Mouse (Mus musculus): ENCODE results near the gene Arhgap15.

The Arhgap15 gene

DNA sequence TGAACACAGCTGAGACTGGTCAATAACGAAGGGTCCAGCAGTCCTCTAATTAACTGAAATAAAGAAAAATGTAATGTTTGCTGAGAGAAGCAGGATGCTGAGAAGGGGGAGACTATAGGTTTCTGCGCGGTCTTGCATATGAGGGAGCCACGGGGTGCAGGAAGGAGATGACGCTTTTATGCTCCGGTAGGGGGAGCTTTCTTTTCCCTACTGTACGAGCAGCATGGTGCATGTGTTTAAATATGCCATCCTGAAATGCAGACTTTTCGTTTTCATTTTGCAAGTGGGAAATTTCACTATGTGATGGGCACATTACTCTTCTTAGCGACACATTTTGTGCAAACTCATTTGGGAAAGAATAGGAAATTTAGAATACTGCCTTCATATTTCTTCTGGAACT lies 442.1 kb downstream of the Arhgap15 start:
- DNase-seq (ENCODE audit: low spot score), result no peak

DNA sequence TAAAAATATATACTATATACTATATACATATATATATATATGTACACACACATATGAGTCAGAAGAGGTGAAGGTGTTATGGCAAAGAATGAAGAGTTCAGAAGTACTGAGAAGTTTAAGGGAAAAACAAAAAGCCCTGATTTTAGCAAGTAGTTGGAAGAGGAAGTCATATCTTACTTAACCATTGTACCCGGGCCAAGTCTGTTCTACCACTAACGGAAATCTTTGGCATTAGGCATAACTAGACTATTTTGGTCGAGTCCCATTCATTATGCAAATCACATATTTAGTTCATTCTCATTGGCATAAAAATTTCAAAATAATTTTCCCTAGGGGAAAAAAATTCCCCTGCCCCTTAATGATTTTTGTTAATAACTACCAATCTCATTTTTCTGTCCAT lies 443.4 kb downstream of the Arhgap15 start:
- DNase-seq (ENCODE audit: low spot score), result no peak

DNA sequence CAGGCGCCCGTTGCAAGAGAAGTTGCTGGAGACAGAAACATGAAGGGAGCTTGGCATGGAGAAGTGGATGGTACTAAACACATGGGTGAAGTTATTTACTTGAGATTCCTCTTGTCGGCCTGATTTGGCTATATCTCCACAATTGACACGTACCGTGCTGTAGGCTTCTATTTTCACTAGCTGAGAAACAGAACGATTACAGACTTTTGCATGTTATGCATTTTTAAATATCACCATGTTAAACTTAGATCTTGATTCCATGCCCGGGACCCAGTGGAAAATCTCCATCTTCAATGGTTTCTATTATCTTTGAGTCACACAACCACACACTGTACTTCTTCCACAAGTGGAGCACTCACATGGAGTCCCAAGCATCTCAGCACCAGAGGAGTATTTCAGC lies 466.9 kb downstream of the Arhgap15 start:
- no peak for DNase-seq (ENCODE audit: low spot score)

DNA sequence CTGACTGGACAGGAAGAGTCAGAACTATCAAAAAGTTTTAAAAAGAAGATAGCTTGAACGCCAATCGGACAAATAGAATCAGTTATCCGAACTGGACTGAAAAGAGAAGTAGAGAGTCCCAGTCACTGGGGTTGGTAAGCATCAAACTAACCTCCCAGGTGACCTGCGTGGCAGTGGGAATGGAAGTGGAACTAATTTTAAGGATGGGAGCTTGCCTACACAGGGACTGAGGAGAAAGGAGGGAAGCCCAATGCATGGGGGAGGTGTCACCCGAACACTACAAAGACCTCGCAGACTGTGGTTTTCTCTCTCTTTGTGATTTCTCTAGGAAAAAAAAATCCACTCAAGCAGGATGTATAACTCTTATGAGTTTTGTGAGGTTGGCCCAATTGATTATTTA lies 469.2 kb downstream of the Arhgap15 start:
- no peak for DNase-seq (ENCODE audit: low spot score)

DNA sequence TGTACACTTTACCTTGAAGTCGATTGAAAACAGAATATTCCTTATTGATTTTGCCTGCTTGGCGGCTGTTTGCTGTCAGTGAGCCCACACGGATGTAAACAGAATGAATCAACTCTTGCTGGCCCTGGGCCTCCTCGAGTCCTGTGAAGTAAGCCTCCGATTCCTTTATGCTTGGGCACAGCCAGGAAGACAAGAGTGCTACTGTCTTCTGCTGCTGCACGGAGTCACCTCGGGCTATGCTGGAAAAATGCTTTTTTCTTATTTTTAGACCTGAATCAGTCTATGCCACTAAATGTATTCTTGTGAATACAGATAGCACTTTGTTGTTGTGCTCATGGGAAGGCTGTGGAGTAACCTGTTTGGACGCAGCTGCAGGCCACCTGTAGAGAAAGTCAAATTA lies 469.7 kb downstream of the Arhgap15 start:
- no peak for DNase-seq (ENCODE audit: low spot score)

DNA sequence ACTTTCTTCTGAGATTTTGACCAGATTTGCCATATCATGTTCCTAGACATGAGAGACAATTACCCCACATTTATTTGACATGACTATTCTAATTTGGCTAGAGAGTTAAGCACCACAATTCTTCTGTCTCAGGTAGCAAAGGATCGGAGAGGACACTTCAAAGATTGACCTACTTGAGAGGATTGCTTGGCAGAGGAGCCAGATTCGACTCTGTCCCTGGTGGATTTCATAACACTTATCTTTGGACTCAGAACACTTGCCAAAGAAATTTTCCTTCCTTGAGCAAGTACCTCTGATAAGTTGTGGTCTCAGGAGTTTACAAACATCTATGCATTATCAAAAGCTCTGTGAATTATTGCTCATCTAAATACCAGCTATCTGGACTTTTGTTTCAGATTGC lies 473.1 kb downstream of the Arhgap15 start:
- DNase-seq (ENCODE audit: low spot score), result no peak

DNA sequence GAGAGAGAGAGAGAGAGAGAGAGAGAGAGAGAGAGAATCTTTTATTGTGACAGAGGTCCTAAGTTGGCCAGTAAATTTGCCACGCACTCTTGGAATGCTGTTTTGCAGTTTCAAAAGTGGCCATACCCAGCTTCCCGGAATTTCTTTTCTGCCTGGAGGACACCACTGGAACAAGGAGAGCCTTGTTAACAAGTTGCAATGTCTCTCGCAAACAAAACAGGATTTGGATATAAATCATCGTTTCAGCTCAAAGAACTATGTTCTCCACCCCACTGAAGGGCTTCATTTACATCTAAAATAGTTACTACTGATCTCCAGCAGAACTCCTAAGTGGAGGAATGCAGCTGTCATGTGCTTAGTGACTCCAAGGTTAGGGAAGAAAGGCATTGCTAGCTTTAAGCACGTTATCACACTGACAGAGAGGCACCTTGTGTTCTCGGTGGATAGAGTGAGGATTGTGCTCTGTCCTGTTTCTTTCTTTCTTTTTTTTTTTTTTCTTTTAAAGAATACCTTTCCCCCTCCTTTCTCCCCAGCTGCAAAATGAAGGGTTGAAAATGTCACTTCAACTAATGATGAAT lies 473.6 kb downstream of the Arhgap15 start:
- DNase-seq (ENCODE audit: low spot score), result no peak

DNA sequence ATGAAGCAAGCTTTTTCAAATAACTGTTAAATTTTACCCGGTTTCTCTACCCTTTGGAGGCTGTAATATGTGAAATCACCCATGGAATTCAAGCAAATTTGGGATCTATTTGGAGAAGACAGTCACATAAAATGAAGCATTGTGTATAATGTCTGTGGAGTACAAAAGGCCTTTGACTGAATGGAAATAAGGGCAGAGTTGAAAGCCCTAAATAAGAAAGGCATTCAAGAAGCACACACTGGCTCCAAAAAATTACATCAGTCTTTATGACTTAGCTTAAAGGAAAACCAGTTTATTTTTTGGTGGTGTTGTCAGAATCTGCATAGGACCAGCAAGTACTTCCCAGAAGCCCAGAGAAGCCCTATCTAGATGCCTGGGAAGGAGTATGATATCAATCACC lies 486.2 kb downstream of the Arhgap15 start:
- DNase-seq (ENCODE audit: low spot score), result no peak

DNA sequence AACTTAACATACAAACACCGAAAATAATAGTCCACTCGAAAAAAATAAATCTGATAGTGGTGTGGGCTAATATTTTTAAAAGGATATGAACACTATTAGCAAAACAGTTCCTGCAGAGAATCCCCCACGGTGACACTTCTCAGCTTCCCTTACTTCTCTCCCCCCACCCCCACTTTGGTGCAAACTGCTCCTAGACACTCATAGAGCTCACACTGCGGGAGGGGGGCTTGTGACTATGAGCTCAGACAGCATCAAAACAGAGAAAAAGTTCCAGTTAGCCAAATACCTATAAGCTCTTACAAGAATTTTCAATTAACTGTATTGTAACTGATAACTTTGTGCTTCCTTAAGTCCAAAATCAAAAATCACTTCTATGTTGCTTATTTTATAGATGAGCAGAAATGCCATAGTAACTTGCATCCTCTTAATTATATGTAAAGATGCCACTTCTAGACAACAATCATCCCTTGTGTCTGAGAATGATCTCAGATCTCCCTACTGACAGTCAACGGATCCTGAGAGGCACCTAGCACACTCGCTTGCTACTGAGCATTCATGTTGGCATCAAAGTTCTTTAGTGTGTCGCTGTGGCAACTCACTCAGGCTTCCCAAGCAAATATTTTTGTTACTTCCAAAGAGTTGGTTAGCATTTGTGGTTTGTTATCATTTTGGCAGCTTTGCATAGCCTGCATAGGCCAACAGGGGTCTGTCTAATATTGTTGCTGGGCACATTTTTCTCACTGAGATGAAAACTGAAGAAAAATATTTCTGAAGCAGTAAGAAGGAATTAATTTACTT lies 493.2 kb downstream of the Arhgap15 start:
- no peak for DNase-seq (ENCODE audit: low spot score)

DNA sequence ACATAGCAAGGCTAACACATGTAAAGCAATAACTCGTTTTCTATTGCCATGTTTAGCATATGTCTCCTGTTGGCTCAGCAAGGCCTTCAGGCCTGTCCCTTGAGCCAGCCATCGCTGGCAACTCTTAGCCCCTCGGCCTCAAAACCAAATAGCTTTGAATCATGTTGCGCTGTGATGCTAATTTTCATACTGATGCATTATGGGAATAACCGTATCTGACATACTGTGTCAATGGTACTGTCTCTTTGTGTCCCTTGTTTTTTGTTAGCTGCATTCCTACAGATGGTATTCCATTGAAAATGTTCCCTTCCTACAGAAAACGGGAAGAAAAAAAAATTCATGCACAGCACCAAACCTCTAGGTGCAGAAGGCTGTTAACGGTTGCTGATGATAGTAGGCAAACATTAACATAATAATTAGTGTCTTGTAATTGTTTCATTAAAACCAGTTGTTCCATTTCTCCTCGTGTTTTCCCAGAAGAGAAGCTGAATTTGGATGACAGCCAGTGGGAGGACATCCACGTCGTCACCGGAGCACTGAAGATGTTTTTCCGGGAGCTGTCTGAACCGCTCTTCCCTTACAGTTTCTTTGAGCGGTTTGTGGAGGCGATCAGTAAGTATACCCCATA lies 494.1 kb downstream of the Arhgap15 start:
- no peak for DNase-seq (ENCODE audit: low spot score)

DNA sequence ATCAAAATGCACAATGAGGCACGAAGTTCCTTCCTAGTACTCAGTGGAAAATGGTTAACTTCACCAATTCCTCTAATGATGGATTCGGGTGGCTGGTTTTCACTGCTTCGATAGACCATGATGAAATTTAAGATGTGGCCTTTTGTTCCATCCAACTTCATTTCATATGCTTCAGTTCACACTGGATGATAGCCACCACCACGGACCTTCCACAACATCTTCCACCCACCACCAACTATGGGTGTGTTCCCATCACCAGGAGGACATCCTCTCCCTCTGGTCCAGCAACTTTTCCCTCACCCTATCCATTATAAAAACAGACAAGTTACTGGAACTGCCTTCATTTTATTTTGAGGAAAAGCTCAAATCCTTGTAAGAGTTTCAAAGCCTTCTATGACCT lies 506.7 kb downstream of the Arhgap15 start:
- DNase-seq (ENCODE audit: low spot score), result no peak

DNA sequence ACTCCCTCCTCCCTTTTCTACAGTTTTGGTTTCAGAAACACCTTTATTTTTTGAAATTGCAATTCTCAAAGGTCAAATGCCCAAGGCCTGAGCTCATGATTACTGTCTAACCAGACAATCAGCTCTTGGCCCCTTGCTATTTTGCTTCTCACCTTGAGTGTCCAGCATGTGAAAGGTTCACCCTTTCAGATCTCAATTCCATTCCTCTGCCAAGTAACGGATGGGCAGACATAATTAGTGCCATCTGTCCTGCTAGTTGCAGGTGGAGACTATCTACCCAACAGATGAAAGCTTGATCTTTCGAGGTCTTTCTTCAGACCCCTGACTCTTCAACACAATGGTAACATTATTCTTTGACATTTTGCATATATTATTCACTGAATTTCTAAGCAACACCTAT lies 509.3 kb downstream of the Arhgap15 start:
- DNase-seq (ENCODE audit: low spot score), result no peak

DNA sequence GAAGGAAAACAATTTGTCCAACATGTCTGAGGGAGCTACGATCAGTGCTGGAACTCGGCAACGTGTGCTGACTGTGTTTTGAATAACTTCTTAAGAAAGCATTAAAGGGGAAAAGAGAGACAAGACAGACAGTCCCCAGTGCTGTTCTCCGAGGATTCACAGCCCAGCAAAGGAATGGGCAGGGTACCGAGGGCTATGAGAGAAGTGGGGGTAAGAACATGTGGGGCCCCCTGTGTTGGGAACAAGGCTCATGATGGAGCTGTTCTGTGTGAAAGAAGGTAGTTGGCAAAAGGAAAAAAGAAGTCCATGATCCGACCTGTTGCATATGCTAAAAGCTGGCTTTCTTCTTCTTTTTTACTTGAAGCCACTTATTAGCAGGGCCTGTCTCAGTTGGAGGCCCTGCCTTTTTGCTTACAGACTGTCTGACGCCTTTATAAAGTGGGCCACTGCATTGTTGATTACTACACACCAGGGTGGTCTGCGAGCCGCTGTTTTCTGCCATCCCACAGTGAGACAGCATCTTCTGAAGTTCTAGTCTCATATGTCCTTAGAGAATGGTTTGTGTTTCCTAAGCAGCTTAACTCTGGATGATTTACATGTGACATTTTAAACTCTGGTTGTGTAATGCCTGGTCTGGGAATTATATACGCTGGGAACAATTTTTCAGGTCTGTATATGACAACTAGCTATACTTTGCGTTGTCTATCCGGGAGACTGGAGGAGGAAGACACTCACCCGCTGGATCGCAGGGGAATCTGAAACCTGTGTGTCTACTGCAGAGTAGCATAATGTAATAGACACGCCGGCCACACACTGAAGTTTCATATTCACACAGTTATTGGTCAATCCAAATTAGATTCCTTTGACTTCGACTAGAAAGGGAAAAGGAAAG lies 523.1 kb downstream of the Arhgap15 start:
- DNase-seq (ENCODE audit: low spot score), result no peak

DNA sequence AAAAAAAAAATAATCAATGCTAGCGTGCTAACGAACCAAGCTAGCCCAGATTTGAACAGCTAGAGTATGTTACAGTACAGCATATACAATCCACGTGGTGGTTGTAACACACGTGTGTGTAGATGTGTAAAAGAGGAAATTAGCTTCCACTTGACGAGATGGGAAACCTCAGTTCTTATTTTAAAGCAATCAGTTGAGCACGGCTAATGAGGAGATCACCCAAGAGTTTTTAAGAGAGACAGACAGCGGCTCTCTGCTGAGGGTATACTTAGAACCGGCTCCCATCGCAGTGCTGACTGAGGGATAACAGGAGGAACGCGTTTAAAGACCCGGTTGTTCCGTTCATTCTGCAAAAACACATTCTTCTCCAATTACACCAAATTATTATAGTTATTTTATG lies 524.0 kb downstream of the Arhgap15 start:
- no peak for DNase-seq (ENCODE audit: low spot score)

DNA sequence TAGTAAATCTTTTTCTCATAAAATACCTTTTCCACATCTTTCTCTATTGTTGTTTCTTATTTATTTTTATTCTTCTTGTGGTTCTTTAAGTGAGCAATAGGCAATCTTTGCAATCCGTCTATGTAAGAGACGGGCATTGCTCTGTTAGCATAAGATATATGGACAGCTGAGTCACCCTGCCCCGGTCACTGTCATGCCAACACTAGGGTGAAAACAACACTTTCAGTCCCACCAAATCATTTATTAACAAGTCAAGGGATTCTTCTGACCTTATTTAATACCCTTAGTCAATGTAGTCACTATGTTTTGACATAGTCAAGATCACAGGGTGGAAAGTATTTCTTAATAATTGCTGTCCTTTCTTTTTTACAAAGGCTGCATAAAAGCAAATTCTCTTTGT lies 525.8 kb downstream of the Arhgap15 start:
- no peak for DNase-seq (ENCODE audit: low spot score)

DNA sequence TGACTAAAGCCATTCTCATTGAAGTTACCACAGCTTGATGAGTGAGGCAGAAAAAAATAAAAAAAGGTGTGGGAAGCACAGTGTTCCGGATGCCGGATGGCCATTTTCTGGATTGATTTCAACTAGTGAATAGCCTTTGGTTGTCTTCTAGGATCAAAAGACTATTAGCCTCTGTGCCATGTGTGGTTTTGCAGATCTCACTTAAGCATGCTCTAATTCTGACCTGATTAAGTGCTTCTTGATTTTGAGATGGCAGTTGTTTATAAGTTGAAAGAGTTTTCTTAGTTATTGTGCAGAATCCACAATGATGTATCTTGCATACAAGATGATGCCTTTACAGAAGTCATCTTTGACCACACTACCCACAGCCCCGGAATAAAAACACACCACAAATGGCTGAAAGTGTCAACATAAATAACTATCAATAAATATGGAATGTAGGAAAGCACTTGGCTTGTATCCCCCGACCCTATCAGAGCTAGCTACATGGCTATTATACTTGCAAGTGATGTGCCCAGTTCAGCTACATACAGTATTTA lies 537.6 kb downstream of the Arhgap15 start:
- DNase-seq (ENCODE audit: low spot score), result no peak

DNA sequence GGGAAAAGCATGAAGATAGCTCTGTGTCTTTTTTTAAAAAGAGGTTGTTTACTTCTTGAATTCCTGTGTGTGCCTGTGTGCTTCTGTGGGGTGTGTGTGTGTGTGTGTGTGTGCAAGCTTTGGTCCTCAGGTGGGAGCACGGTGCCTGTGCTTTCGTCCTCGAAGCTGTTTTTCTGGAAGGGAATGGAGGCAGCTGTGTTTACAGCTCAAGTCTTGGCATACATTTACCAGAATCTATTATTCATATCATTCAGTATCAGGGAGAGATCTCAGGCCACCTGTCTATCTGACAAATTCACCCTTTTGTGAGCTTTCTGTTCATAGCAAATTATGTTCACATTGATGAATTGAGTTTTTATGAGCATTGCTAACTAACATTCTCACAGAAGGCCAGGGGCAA lies 550.5 kb downstream of the Arhgap15 start:
- no peak for DNase-seq (ENCODE audit: low spot score)

DNA sequence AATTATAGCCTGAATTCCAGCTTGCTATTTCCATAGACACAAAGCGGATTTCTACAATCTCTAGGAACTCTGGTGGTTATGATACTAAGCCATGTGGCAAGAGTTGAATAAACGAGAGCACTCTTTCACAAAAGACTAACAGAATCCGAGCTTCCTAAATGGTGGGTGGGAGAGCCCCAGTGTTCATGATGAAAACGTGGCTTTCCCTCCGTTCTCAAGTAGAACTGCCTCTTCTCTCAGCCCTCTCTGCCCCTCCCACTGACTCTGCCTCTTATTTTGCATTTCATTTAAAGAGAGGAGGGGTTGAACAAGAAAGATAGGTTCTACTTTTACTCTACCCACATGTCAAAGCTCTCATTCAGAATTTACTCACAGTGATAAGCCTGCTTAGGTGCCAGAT lies 551.3 kb downstream of the Arhgap15 start:
- no peak for DNase-seq (ENCODE audit: low spot score)

DNA sequence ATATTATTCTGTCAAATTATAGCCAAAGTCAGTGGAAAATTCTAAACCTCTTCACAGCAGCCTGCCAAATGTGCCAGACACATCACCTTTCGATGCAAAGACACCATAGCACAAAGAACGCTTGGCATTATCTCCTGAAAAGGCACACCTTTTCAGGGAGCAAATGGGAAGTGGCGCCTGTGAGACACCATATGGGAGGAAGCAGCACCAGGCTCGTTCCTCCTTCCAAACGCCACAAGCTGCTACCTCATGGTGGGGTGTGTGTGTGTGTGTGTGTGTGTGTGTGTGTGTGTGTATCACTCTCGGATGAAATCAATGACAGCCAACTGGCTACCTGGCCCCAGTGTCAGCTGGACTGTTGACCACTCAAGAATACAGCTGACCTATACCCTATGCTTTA lies 551.8 kb downstream of the Arhgap15 start:
- DNase-seq (ENCODE audit: low spot score), result no peak

DNA sequence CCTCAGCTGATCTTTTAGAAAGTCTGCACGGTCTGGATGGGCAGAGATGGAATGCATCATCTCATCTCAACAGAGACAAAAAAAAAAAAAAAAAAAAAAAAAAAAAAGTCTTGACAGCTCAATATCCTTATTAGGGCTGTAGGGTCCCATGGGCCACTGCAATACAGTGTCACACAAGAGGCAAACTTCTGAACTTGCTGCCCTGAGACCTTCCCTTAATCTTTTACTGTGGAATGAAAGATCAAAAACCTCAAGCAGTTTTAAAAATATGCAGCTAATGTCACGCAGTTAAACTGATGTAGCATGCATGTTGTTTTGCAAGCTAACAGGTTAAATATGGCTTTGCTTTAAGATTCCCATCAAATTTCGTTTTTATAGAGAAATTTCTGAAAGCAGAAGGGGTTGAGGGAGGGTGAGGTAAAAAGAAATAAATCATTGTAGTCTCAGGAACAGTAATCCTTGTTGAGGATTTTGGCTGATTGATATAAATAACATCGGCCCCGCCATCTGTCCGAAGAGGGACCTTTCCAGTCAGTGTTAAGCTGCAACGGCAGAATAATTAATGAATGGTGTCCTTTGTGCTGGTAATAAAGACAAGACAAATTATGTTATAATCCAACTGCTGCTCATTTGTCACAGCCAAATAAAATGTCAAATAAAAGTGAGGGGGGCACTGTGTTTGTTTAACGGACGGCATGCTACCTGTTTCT lies 555.8 kb downstream of the Arhgap15 start:
- DNase-seq (ENCODE audit: low spot score), result no peak

DNA sequence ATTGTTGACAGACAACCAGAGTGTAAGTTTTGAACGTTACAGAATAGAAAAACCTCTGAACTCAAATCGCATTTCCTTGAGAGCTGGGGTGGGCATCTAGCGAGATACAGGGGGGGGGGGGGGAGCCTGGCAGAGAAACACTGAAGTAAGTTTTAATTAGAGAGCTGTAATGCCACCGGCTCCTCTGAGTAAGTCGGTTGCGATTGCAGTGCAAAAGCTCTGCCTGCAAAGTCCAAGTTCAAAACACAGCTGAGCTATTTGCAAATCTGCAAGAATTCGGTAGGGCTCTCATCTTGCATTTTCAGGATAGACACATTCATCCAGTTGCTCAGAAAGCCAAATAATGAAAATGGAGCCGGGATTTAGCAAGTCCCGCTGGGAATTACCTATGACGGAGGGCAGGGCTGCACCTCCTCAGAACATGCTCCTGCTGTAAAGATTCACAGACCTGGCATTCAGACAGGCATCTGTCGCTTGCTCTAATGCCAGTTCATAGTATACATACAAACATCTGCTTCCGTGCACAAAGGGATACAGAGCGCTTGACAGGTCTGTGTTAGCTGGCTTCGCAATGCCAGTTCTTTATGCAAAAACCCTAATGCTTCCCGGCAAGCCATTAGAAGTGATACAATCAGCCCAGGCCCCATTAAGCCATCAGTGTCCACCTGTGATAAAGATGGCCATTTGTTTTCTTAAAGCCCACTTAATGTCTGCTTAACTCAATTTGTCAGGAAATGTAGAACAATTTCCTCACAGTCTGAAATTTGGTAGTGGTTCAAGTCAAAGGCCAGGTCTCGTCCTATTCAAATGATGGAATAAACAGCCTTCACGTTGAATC lies 556.6 kb downstream of the Arhgap15 start:
- DNase-seq (ENCODE audit: low spot score), result no peak

Data from T-cell, adult 2 months (primary cell).